Comparison of ENCODE assay signal across 19 mouse cellular contexts in the genomic region with DNA sequence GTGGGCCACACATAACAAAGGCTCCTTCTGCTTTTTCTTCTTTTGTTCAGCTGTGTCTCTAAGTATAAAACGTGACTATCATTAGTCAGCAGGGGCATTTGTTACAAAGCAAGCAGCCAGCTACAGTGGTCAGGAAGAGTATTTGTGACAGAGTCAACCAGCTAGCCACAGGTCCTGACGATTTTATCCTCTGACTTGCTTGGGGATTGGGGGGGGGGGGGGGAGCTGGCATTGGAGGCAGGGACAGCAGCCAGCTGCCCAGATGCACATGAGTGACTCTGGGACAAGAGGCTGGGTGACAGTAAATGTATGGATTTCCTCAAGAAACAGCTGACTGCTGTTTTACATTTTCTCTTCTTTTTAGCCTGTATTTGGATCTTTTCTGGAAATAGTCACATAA. TPM values are rescaled to one million over a fixed set of nuclear protein-coding genes. Genes with fewer than 3 reads are reported as not detected.
A peak's percentile ranks its signal among the peaks of the same experiment; 100 is the strongest.
DNase-seq lines count a peak whose midpoint lies in the region; ATAC-seq and TF ChIP-seq lines count a peak whose summit lies in the region.
"Had no signal": no experiment of that assay in that cellular context is flagged by ENCODE, and none has a peak within 500 bp of the region (broad histone marks: within the 10 kb centered on the region; RNA-seq: fewer than 3 reads in every experiment).

No protein-coding gene starts in this region.

- no peak for TF ChIP-seq POLR2A in thymus, adult 2 months (IDR thresholded peaks at IDR 0.05; ENCODE audit: control insufficient read depth, extremely low read depth, insufficient read depth, low read length, poor library complexity)

- peaks cover 10% of the 10 kb centered on the region for H3K4me1 ChIP-seq in forebrain, embryonic 13.5 days
- 0 out of 2 replicates have a peak, but pooled peaks cover 4% of the 10 kb centered on the region for H3K4me1 ChIP-seq in forebrain, postnatal 0 days (ENCODE audit: insufficient read depth)
- H3K4me1 ChIP-seq in lung, embryonic 14.5 days (ENCODE audit: insufficient read depth) = no peaks in the 10 kb centered on the region
- peaks cover 10% of the 10 kb centered on the region; the same call in 1 of the 2 replicates for H3K4me1 ChIP-seq in neural tube, embryonic 12.5 days
- H3K4me1 ChIP-seq in thymus, adult 2 months (replicated peaks; ENCODE audit: control insufficient read depth, insufficient read depth, low read length) = no peaks in the 10 kb centered on the region
- H3K4me1 ChIP-seq: limb, embryonic 15.5 days had no signal

- H3K9me3 ChIP-seq in forebrain, embryonic 13.5 days (replicated peaks) = no peaks in the 10 kb centered on the region
- H3K9me3 ChIP-seq in forebrain, postnatal 0 days (ENCODE audit: low read length) = no peaks in the 10 kb centered on the region
- no peaks in the 10 kb centered on the region for H3K9me3 ChIP-seq in lung, embryonic 14.5 days (ENCODE audit: low read depth, low read length)
- no peaks in the 10 kb centered on the region for H3K9me3 ChIP-seq in neural tube, embryonic 12.5 days
- H3K9me3 ChIP-seq: limb, embryonic 15.5 days had no signal

- TF ChIP-seq CTCF in forebrain, postnatal 0 days (IDR thresholded peaks at IDR 0.05; ENCODE audit: low read depth) = no peak
- TF ChIP-seq CTCF in lung, embryonic 14.5 days (IDR thresholded peaks at IDR 0.05; ENCODE audit: low read depth) = no peak
- TF ChIP-seq CTCF in thymus, adult 2 months (IDR thresholded peaks at IDR 0.05; ENCODE audit: borderline replicate concordance, control insufficient read depth, extremely low read depth, insufficient read depth, low read length, poor library complexity) = no peak

- WGBS in forebrain, embryonic 13.5 days = 5% methylated on average over 2 of the region's 2 CpGs
- 9% methylated on average over 2 of the region's 2 CpGs for WGBS in forebrain, postnatal 0 days
- 12% methylated on average over 2 of the region's 2 CpGs for WGBS in lung, embryonic 14.5 days
- WGBS in neural tube, embryonic 12.5 days = 11% methylated on average over 2 of the region's 2 CpGs
- WGBS in thymus, adult 2 months = 58% methylated on average over 2 of the region's 2 CpGs

- DNase-seq in forebrain, postnatal 0 days = no peak
- DNase-seq in lung, embryonic 14.5 days = peak; percentile 49
- DNase-seq in lung, adult 18-20 months = no peak
- no peak for DNase-seq in neural tube, embryonic 10.5 days (ENCODE audit: extremely low spot score, low spot score)
- DNase-seq in thymus, adult 2 months = no peak
- DNase-seq: adrenal gland, postnatal 10 days; cerebellum, adult 18-20 months; cerebellum, postnatal 14 days; gastrocnemius, adult 2 months; kidney, adult 18-20 months; layer of hippocampus, adult 9-11 months; left cerebral cortex, postnatal 4 days; thymus, postnatal 36 days had no signal

- 0 out of 2 replicates have a peak, but pooled peaks have one; percentile 13 for ATAC-seq in forebrain, embryonic 13.5 days
- ATAC-seq in forebrain, postnatal 0 days = no peak
- ATAC-seq in lung, embryonic 14.5 days (ENCODE audit: insufficient read depth) = peak; percentile 52; the same call in 1 of the 2 replicates
- peak; percentile 46 for ATAC-seq in neural tube, embryonic 12.5 days (ENCODE audit: low FRiP score, low read depth)
- ATAC-seq: lung, postnatal 0 days had no signal

- no peak overlapping the region for H3K4me2 ChIP-seq in forebrain, embryonic 13.5 days
- H3K4me2 ChIP-seq in forebrain, postnatal 0 days (ENCODE audit: low read depth) = no peak overlapping the region
- H3K4me2 ChIP-seq in lung, embryonic 14.5 days = no peak overlapping the region
- no peak overlapping the region for H3K4me2 ChIP-seq in neural tube, embryonic 12.5 days (replicated peaks)
- H3K4me2 ChIP-seq: limb, embryonic 15.5 days had no signal

- no peaks in the 10 kb centered on the region for H3K36me3 ChIP-seq in forebrain, embryonic 13.5 days (ENCODE audit: poor library complexity, severe bottlenecking)
- H3K36me3 ChIP-seq in forebrain, postnatal 0 days (ENCODE audit: insufficient read depth) = no peaks in the 10 kb centered on the region
- no peaks in the 10 kb centered on the region for H3K36me3 ChIP-seq in lung, embryonic 14.5 days (ENCODE audit: insufficient read depth)
- no peaks in the 10 kb centered on the region for H3K36me3 ChIP-seq in neural tube, embryonic 12.5 days
- H3K36me3 ChIP-seq in thymus, adult 2 months (ENCODE audit: control insufficient read depth, insufficient read depth, low read length) = no peaks in the 10 kb centered on the region
- H3K36me3 ChIP-seq: limb, embryonic 15.5 days had no signal

- no peak overlapping the region for H3K9ac ChIP-seq in forebrain, embryonic 13.5 days
- no peak overlapping the region for H3K9ac ChIP-seq in forebrain, postnatal 0 days
- H3K9ac ChIP-seq in lung, embryonic 14.5 days = no peak overlapping the region
- H3K9ac ChIP-seq in neural tube, embryonic 12.5 days = no peak overlapping the region
- H3K9ac ChIP-seq: limb, embryonic 15.5 days; liver, embryonic 14.5 days had no signal

- no peaks in the 10 kb centered on the region for H3K27me3 ChIP-seq in forebrain, embryonic 13.5 days
- H3K27me3 ChIP-seq in forebrain, postnatal 0 days (ENCODE audit: insufficient read depth, low read length) = no peaks in the 10 kb centered on the region
- H3K27me3 ChIP-seq in lung, embryonic 14.5 days (ENCODE audit: insufficient read depth, low read length) = no peaks in the 10 kb centered on the region
- H3K27me3 ChIP-seq in neural tube, embryonic 12.5 days (replicated peaks) = no peaks in the 10 kb centered on the region
- H3K27me3 ChIP-seq in thymus, adult 2 months (ENCODE audit: control insufficient read depth, insufficient read depth, low read length) = no peaks in the 10 kb centered on the region
- H3K27me3 ChIP-seq: limb, embryonic 15.5 days had no signal

- no peak overlapping the region for H3K27ac ChIP-seq in forebrain, embryonic 13.5 days
- no peak overlapping the region for H3K27ac ChIP-seq in forebrain, postnatal 0 days (ENCODE audit: low read depth, low read length)
- no peak overlapping the region for H3K27ac ChIP-seq in lung, embryonic 14.5 days (ENCODE audit: low read depth)
- H3K27ac ChIP-seq in neural tube, embryonic 12.5 days = no peak overlapping the region
- H3K27ac ChIP-seq in thymus, adult 2 months (ENCODE audit: control insufficient read depth, insufficient read depth, low read length) = no peak overlapping the region
- H3K27ac ChIP-seq: gastrocnemius, adult 2 months; kidney, postnatal 0 days; limb, embryonic 15.5 days; liver, embryonic 14.5 days had no signal

- no peak overlapping the region for H3K4me3 ChIP-seq in forebrain, embryonic 13.5 days
- no peak overlapping the region for H3K4me3 ChIP-seq in forebrain, postnatal 0 days (ENCODE audit: low read depth, low read length)
- no peak overlapping the region for H3K4me3 ChIP-seq in lung, embryonic 14.5 days (ENCODE audit: low read depth, low read length)
- H3K4me3 ChIP-seq in neural tube, embryonic 12.5 days = no peak overlapping the region
- H3K4me3 ChIP-seq in thymus, adult 2 months (ENCODE audit: control insufficient read depth, insufficient read depth, low read length) = no peak overlapping the region
- H3K4me3 ChIP-seq: gastrocnemius, adult 2 months; limb, embryonic 15.5 days had no signal

RNA-seq across cellular contexts. Expression of gene Vps41, which starts 50.8 kb away (rescaled TPM):
- polyA plus RNA-seq in forebrain, embryonic 13.5 days (2015; fragmentation: Nextera tagmentation; extraction: Ambion mirVana) = 90.3 and 100 TPM in 2 replicates
- 131 and 137 TPM in 2 replicates for total RNA-seq in forebrain, postnatal 0 days (2014; rRNA removed)
- 102 and 105 TPM in 2 replicates for polyA plus RNA-seq in forebrain, postnatal 0 days (2015; fragmentation: Nextera tagmentation; extraction: Ambion mirVana)
- polyA plus RNA-seq in lung, embryonic 14.5 days (2014; fragmentation: Nextera tagmentation; extraction: Ambion mirVana) = 61.7 and 61.9 TPM in 2 replicates
- 102 and 106 TPM in 2 replicates for polyA plus RNA-seq in neural tube, embryonic 12.5 days (2016; fragmentation: Nextera tagmentation; extraction: Ambion mirVana)
- polyA plus RNA-seq in thymus, adult 2 months (2012; rRNA removed) = 14.1 and 18.8 TPM in 2 replicates
